Mouse (Mus musculus) embryonic facial prominence, embryonic 12.5 days (tissue): ENCODE results near the gene Plcb1. TPM values are rescaled to one million over a fixed set of nuclear protein-coding genes. Genes with fewer than 3 reads are reported as not detected.
A peak's percentile ranks its signal among the peaks of the same experiment; 100 is the strongest.

Experiments used
- ATAC-seq: fragments of 200-750 bp; cut with Nextera tagmentation; 2 replicates; pipeline ENCODE4 v1.8.0; 2017; ENCODE audit not compliant: insufficient number of reproducible peaks, insufficient read depth, low FRiP score, low TSS enrichment
- H3K27ac ChIP-seq: fragments of 300-500 bp; sonication (generic); 2 replicates; pipeline ENCODE4 v1.5.1; 2016; ENCODE audit warnings: mild to moderate bottlenecking
- H3K27me3 ChIP-seq: fragments of 300-500 bp; sonication (generic); 2 replicates; pipeline ENCODE4 v1.6.1; 2016; ENCODE audit warnings: mild to moderate bottlenecking, moderate library complexity
- H3K36me3 ChIP-seq: fragments of 300-500 bp; sonication (generic); 2 replicates; pipeline ENCODE4 v1.6.1; 2016; ENCODE audit warnings: mild to moderate bottlenecking
- H3K4me1 ChIP-seq: fragments of 300-500 bp; sonication (generic); 2 replicates; pipeline ENCODE4 v1.6.1; 2016
- H3K4me2 ChIP-seq: fragments of 300-500 bp; sonication (generic); replicated peaks from 2 replicates; pipeline ENCODE4 v1.6.1; 2016; ENCODE audit warnings: mild to moderate bottlenecking, moderate library complexity
- H3K4me3 ChIP-seq: fragments of 300-500 bp; sonication (generic); 2 replicates; pipeline ENCODE4 v1.5.1; 2016; ENCODE audit warnings: mild to moderate bottlenecking
- H3K9ac ChIP-seq: fragments of 300-500 bp; sonication (generic); 2 replicates; pipeline ENCODE4 v1.6.1; 2016; ENCODE audit warnings: mild to moderate bottlenecking, moderate library complexity
- H3K9me3 ChIP-seq: fragments of 300-500 bp; sonication (generic); 2 replicates; pipeline ENCODE4 v1.6.1; 2016; ENCODE audit warnings: mild to moderate bottlenecking, moderate library complexity
- WGBS: fragments of 180-500 bp; shearing (Covaris S2); methylation state at CpG from one replicate; pipeline ENCODE4 v1.1.7; 2016; 5-methylcytosine and 5-hydroxymethylcytosine counted together
- polyA plus RNA-seq: library from polyadenylated mRNA; unstranded; fragments of >200 nt; fragmentation: Nextera tagmentation; extraction: Ambion mirVana; gene quantifications from 2 replicates; pipeline ENCODE4 v1.2.1, GENCODE M21; 2016

The Plcb1 gene
- polyA plus RNA-seq, 1 experiment from 2014 or later: 16.5 TPM

GRCm38 (mm10) chr2:135404095-135404494 lies 618.2 kb downstream of the Plcb1 start:
- no peaks in the 10 kb centered on the region for H3K9me3 ChIP-seq
- H3K9ac ChIP-seq: no peak overlapping the region
- H3K4me1 ChIP-seq: no peaks in the 10 kb centered on the region
- no peak overlapping the region for H3K27ac ChIP-seq
- ATAC-seq: no peak
- H3K4me2 ChIP-seq: no peak overlapping the region
- no peak overlapping the region for H3K4me3 ChIP-seq
- H3K36me3 ChIP-seq: no peaks in the 10 kb centered on the region
- 85% methylated on average over 1 of the region's 1 CpGs for WGBS
- no peaks in the 10 kb centered on the region for H3K27me3 ChIP-seq

- Histone ChIP-seq H3K36me3 (no peaks in the 10 kb centered on the region), H3K4me2 (no peak overlapping the region), H3K4me3 (no peak overlapping the region), H3K27me3 (no peaks in the 10 kb centered on the region), H3K27ac (no peak overlapping the region), H3K4me1 (no peaks in the 10 kb centered on the region), H3K9me3 (no peaks in the 10 kb centered on the region), H3K9ac (no peak overlapping the region)
- WGBS: 62% methylated on average over 5 of the region's 5 CpGs
- ATAC-seq: no peak
Measured at GRCm38 (mm10) chr2:135409418-135410097, 623.7 kb downstream of the Plcb1 start.

GRCm38 (mm10) chr2:135411675-135412074 lies 625.8 kb downstream of the Plcb1 start:
- Histone ChIP-seq H3K4me1 (no peaks in the 10 kb centered on the region), H3K9me3 (no peaks in the 10 kb centered on the region), H3K27me3 (no peaks in the 10 kb centered on the region), H3K4me2 (no peak overlapping the region), H3K36me3 (no peaks in the 10 kb centered on the region), H3K27ac (no peak overlapping the region), H3K9ac (no peak overlapping the region), H3K4me3 (no peak overlapping the region)
- WGBS: 38% methylated on average over 2 of the region's 2 CpGs
- ATAC-seq: no peak

GRCm38 (mm10) chr2:135415137-135415536 lies 629.3 kb downstream of the Plcb1 start:
- Histone ChIP-seq H3K4me1 (no peaks in the 10 kb centered on the region), H3K27me3 (no peaks in the 10 kb centered on the region), H3K27ac (no peak overlapping the region), H3K36me3 (no peaks in the 10 kb centered on the region), H3K4me3 (no peak overlapping the region), H3K9ac (no peak overlapping the region), H3K4me2 (no peak overlapping the region), H3K9me3 (no peaks in the 10 kb centered on the region)
- ATAC-seq: no peak
- WGBS: 78% methylated on average over 4 of the region's 4 CpGs

GRCm38 (mm10) chr2:135419301-135419700 lies 633.4 kb downstream of the Plcb1 start:
- Histone ChIP-seq H3K9ac (no peak overlapping the region), H3K4me1 (no peaks in the 10 kb centered on the region), H3K9me3 (no peaks in the 10 kb centered on the region), H3K4me2 (no peak overlapping the region), H3K36me3 (no peaks in the 10 kb centered on the region), H3K4me3 (no peak overlapping the region), H3K27me3 (no peaks in the 10 kb centered on the region), H3K27ac (no peak overlapping the region)
- 56% methylated on average over 5 of the region's 5 CpGs for WGBS
- ATAC-seq: no peak

- no peak overlapping the region for H3K4me2 ChIP-seq
- no peak overlapping the region for H3K27ac ChIP-seq
- no peak overlapping the region for H3K4me3 ChIP-seq
- H3K36me3 ChIP-seq: no peaks in the 10 kb centered on the region
- 67% methylated on average over 5 of the region's 5 CpGs for WGBS
- H3K27me3 ChIP-seq: no peaks in the 10 kb centered on the region
- H3K9me3 ChIP-seq: no peaks in the 10 kb centered on the region
- 0 out of 2 replicates have a peak, but pooled peaks cover 3% of the 10 kb centered on the region for H3K4me1 ChIP-seq
- ATAC-seq: no peak
- no peak overlapping the region for H3K9ac ChIP-seq
Measured at GRCm38 (mm10) chr2:135434947-135435515, 649.2 kb downstream of the Plcb1 start.

GRCm38 (mm10) chr2:135439034-135439433 lies 653.2 kb downstream of the Plcb1 start:
- no peaks in the 10 kb centered on the region for H3K9me3 ChIP-seq
- WGBS: 81% methylated on average over 3 of the region's 3 CpGs
- H3K9ac ChIP-seq: no peak overlapping the region

GRCm38 (mm10) chr2:135439546-135440517 lies 654.0 kb downstream of the Plcb1 start:
- no peak for ATAC-seq
- no peaks in the 10 kb centered on the region for H3K36me3 ChIP-seq
- H3K27ac ChIP-seq: no peak overlapping the region
- no peak overlapping the region for H3K4me3 ChIP-seq
- H3K4me1 ChIP-seq: 0 out of 2 replicates have a peak, but pooled peaks cover 3% of the 10 kb centered on the region
- H3K4me2 ChIP-seq: peak overlapping the region; percentile 21; the same call in 1 of the 2 replicates
- no peak overlapping the region for H3K9ac ChIP-seq
- H3K9me3 ChIP-seq: no peaks in the 10 kb centered on the region
- 16% methylated on average over 7 of the region's 7 CpGs for WGBS
- H3K27me3 ChIP-seq: no peaks in the 10 kb centered on the region

More at GRCm38 (mm10) chr2:135439034-135439433, 653.2 kb downstream of the Plcb1 start:
- no peak for ATAC-seq
- H3K27ac ChIP-seq: no peak overlapping the region
- H3K4me3 ChIP-seq: no peak overlapping the region
- H3K27me3 ChIP-seq: no peaks in the 10 kb centered on the region
- 0 out of 2 replicates have a peak, but pooled peaks cover 3% of the 10 kb centered on the region for H3K4me1 ChIP-seq
- no peak overlapping the region for H3K4me2 ChIP-seq
- H3K36me3 ChIP-seq: no peaks in the 10 kb centered on the region

GRCm38 (mm10) chr2:135453581-135453980 lies 667.7 kb downstream of the Plcb1 start:
- Histone ChIP-seq H3K4me1 (no peaks in the 10 kb centered on the region), H3K9me3 (no peaks in the 10 kb centered on the region), H3K27me3 (no peaks in the 10 kb centered on the region), H3K4me2 (no peak overlapping the region), H3K4me3 (no peak overlapping the region), H3K27ac (no peak overlapping the region), H3K36me3 (no peaks in the 10 kb centered on the region), H3K9ac (no peak overlapping the region)
- ATAC-seq: no peak
- WGBS: 94% methylated on average over 1 of the region's 1 CpGs

GRCm38 (mm10) chr2:135454015-135454414 lies 668.1 kb downstream of the Plcb1 start:
- 73% methylated on average over 2 of the region's 2 CpGs for WGBS
- ATAC-seq: no peak
- H3K4me2 ChIP-seq: no peak overlapping the region
- H3K9ac ChIP-seq: no peak overlapping the region
- no peaks in the 10 kb centered on the region for H3K27me3 ChIP-seq
- no peaks in the 10 kb centered on the region for H3K36me3 ChIP-seq
- H3K27ac ChIP-seq: no peak overlapping the region
- no peak overlapping the region for H3K4me3 ChIP-seq
- no peaks in the 10 kb centered on the region for H3K9me3 ChIP-seq
- H3K4me1 ChIP-seq: no peaks in the 10 kb centered on the region

- no peak overlapping the region for H3K4me2 ChIP-seq
- H3K27me3 ChIP-seq: no peaks in the 10 kb centered on the region
- no peaks in the 10 kb centered on the region for H3K4me1 ChIP-seq
- ATAC-seq: no peak
- no peaks in the 10 kb centered on the region for H3K36me3 ChIP-seq
- no peaks in the 10 kb centered on the region for H3K9me3 ChIP-seq
- 70% methylated on average over 1 of the region's 1 CpGs for WGBS
- no peak overlapping the region for H3K9ac ChIP-seq
- no peak overlapping the region for H3K27ac ChIP-seq
- no peak overlapping the region for H3K4me3 ChIP-seq
Measured at GRCm38 (mm10) chr2:135454455-135454854, 668.6 kb downstream of the Plcb1 start.
